Mouse (Mus musculus) spleen, adult 2 months (tissue): ENCODE measurements around the gene Jtb.

Source experiments
- CTCF ChIP-seq: fragments of 200-500 bp; IDR thresholded peaks from 2 replicates; pipeline ENCODE4 v1.5.1; 2011; ENCODE audit warnings: mild to moderate bottlenecking, inconsistent platforms; ENCODE audit not compliant: insufficient read depth, insufficient read length, insufficient replicate concordance; ENCODE audit errors: extremely low read depth
- POLR2A ChIP-seq: fragments of 200-500 bp; IDR thresholded peaks from 2 replicates; pipeline ENCODE4 v1.6.1; 2011; ENCODE audit warnings: low read depth, low read length, inconsistent platforms

- no peak for TF ChIP-seq CTCF
- TF ChIP-seq POLR2A = no peak
Measured at GRCm38 (mm10) chr3:90209908-90210566, 21.4 kb upstream of the Jtb start.
